Mouse (Mus musculus): Measurements from ENCODE around the gene Actn3.
"Not testable (repeated sequence)": the region's sequence is repeated elsewhere in the genome, so short reads cannot be mapped to it uniquely, and the experiment has no call there.

DNA sequence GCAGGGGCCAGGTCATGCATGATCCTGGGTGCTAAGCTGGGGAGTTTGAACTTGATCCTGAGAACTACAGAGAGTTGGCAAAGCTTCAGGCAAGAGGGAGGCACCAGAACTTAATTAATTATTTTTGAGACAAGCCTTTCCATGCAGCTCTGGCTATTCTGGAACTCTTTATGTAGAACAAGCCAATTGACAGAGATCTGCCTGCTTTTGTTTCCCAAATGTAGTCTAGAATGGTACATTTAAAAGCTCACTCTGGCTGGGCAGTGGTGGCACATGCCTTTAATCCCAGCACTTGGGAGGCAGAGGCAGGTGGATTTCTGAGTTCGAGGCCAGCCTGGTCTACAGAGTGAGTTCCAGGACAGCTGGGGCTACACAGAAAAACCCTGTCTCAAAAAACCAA lies 3.1 kb downstream of the Actn3 start:
- TF ChIP-seq CTCF (IDR thresholded peaks at IDR 0.05; ENCODE audit: low read depth, low read length); POLR2A (IDR thresholded peaks at IDR 0.05; ENCODE audit: extremely low read depth, insufficient read depth, low read length): not testable (repeated sequence)
